Mouse (Mus musculus): ENCODE measurements around the gene 1700013G24Rik. TPM values are rescaled to one million over a fixed set of nuclear protein-coding genes. Genes with fewer than 3 reads are reported as not detected.

The 1700013G24Rik gene
- polyA plus RNA-seq, 1 experiment from 2014 or later, result not detected

DNA sequence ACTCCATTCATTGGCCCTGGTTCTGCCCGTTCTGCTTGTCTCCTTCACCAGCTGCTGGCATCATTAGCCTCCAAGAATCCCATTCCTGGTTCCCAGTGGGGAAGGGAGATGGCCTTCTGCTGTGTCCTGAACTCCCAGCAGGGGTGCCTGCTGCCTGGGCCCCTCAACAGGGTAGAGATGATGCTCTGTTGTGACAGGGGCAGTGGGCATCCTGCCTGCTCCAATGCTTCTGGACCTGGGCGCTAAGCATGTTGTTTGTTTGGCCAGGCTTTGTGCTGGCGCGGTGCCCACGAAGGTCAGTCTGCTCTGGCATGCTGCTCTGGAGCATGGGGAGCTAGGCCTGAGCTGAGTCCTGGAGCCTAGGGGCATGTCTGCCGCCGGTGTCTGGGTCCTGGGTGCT, 31.5 kb downstream of the 1700013G24Rik start:
- H3K27me3 ChIP-seq (replicated peaks; ENCODE audit: insufficient read depth, low read length), result no peaks in the 10 kb centered on the region
- peaks cover 74% of the 10 kb centered on the region for H3K4me1 ChIP-seq (ENCODE audit: insufficient read depth, low read depth, low read length)
- peak; percentile 51 for DNase-seq (ENCODE audit: low spot score)
- ATAC-seq, result 0 out of 2 replicates have a peak, but pooled peaks have one; percentile 5
- 30% methylated on average over 7 of the region's 7 CpGs for WGBS
- H3K4me3 ChIP-seq (ENCODE audit: low read depth, low read length), result no peak overlapping the region
- H3K9me3 ChIP-seq (ENCODE audit: low read length), result no peaks in the 10 kb centered on the region
- H3K27ac ChIP-seq (ENCODE audit: low read length), result peak overlapping the region; percentile 52
- H3K9ac ChIP-seq (replicated peaks; ENCODE audit: low read depth), result no peak overlapping the region
- TF ChIP-seq EP300 (IDR thresholded peaks at IDR 0.05) (no peak), CTCF (IDR thresholded peaks at IDR 0.05) (peak; percentile 3; the same call in 1 of the 2 replicates)
- no peaks in the 10 kb centered on the region for H3K36me3 ChIP-seq (ENCODE audit: insufficient read depth, low read length)
- no peak overlapping the region for H3K4me2 ChIP-seq (replicated peaks; ENCODE audit: low read depth, low read length)

GRCm38 (mm10) chr4:137485258-137485960, 32.3 kb downstream of the 1700013G24Rik start:
- Histone ChIP-seq H3K9me3 (ENCODE audit: low read length) (no peaks in the 10 kb centered on the region), H3K36me3 (ENCODE audit: insufficient read depth, low read length) (no peaks in the 10 kb centered on the region), H3K4me3 (ENCODE audit: low read depth, low read length) (no peak overlapping the region), H3K4me1 (ENCODE audit: insufficient read depth, low read depth, low read length) (peaks cover 73% of the 10 kb centered on the region), H3K4me2 (replicated peaks; ENCODE audit: low read depth, low read length) (no peak overlapping the region), H3K9ac (replicated peaks; ENCODE audit: low read depth) (peak overlapping the region; percentile 3; the same call in 1 of the 2 replicates), H3K27me3 (replicated peaks; ENCODE audit: insufficient read depth, low read length) (no peaks in the 10 kb centered on the region), H3K27ac (ENCODE audit: low read length) (peak overlapping the region; percentile 52; the same call in 1 of the 2 replicates)
- peak; percentile 23 for ATAC-seq
- no peak for TF ChIP-seq EP300 (IDR thresholded peaks at IDR 0.05)
- TF ChIP-seq CTCF (IDR thresholded peaks at IDR 0.05), result no peak
- WGBS, result 40% methylated on average over 14 of the region's 14 CpGs
- peak; percentile 61 for DNase-seq (ENCODE audit: low spot score)

DNA sequence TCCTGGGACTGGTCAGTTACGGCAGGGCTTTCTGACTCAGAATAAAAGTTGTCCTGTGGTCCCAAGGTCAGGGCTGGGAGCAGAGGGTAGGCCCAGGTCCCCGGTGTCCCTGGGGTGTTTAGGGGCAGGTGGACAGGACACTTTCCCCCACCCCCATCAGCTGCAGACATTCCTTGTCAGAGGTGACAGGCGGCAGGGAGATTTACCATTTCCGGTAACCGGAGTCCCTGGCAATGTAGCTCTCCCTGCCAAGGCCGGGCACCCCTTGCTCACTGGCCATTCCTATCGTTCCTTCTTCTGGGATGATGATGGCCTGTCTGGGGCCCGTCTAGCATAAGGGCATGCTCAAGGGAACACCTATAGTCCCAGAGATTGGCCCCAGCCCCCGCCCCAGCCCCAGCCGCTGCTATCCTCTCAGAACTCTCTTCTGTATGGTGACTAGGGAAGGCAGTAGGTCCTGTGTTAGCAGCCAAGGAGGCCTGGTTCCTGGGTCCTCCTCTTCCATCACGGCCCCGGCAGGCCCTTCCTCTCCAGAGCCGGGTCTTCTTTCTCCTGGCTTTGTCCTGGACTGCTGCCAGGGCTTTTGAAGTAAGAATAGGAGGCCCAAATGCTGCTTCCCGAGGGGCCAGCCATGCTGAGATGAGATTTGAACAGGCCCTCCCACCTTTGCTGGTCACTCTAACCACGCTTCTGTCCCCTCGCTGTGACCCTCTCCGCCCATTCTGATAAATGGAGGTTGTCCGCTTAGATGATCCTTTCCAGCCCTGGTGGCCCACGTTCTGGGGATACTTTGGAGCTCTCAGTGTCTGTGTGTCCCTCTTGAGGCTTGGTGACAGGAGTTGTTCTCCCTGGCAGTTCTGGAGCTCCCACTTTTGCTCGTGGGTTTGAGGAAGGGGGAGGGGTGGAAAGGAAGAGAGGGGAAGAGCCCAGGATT, 33.3 kb downstream of the 1700013G24Rik start:
- Histone ChIP-seq H3K4me3 (ENCODE audit: low read depth, low read length) (no peak overlapping the region), H3K4me2 (replicated peaks; ENCODE audit: low read depth, low read length) (peak overlapping the region; percentile 17; the same call in 1 of the 2 replicates), H3K9me3 (ENCODE audit: low read length) (no peaks in the 10 kb centered on the region), H3K9ac (replicated peaks; ENCODE audit: low read depth) (0 out of 2 replicates have a peak overlapping the region, but pooled peaks have one; percentile 3), H3K27ac (ENCODE audit: low read length) (peak overlapping the region; percentile 39; the same call in 1 of the 2 replicates), H3K27me3 (replicated peaks; ENCODE audit: insufficient read depth, low read length) (no peaks in the 10 kb centered on the region), H3K4me1 (ENCODE audit: insufficient read depth, low read depth, low read length) (peaks cover 70% of the 10 kb centered on the region), H3K36me3 (ENCODE audit: insufficient read depth, low read length) (no peaks in the 10 kb centered on the region)
- DNase-seq (ENCODE audit: low spot score) (no peak), ATAC-seq (no peak)
- 27% methylated on average over 19 of the region's 20 CpGs for WGBS
- TF ChIP-seq CTCF (IDR thresholded peaks at IDR 0.05) (no peak), EP300 (IDR thresholded peaks at IDR 0.05) (no peak)

DNA sequence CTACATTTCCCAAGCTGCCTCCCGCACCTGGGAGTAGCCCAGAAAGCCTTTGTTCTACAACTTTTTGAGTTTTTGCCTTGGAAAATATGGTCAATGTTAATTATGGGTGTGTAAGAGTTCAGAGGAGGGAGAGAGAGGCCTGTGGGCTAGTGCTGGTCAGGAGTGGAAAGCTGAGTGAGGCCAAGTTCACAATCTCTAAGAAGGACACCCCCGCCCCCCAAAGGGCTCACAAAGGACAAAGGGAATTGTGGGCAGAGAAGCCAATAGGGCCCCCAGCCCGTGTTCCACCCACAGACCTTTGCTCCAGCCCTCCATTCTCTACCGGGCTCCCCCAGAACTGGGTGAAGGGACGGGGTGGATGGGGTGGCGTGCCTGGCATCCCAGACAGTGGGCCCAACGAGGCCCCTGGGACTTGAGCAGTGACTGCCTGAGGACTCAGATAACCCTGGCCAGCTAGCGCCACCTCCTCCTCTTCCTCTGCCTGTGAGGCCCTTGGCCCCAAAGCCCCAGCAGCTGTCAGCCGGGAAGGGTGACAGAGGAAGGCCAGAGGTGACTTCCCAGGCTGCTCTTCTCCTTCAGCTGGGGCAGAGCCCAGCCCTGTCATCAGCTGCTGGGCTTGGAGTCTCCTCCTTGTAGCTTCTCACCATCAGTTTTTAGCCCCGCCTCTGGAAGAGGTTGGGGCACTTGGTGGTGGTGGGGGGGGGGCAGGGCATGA, 34.4 kb downstream of the 1700013G24Rik start:
- WGBS, result 26% methylated on average over 10 of the region's 10 CpGs
- Histone ChIP-seq H3K36me3 (ENCODE audit: insufficient read depth, low read length) (no peaks in the 10 kb centered on the region), H3K4me3 (ENCODE audit: low read depth, low read length) (no peak overlapping the region), H3K9ac (replicated peaks; ENCODE audit: low read depth) (no peak overlapping the region), H3K4me1 (ENCODE audit: insufficient read depth, low read depth, low read length) (peaks cover 65% of the 10 kb centered on the region), H3K27ac (ENCODE audit: low read length) (0 out of 2 replicates have a peak overlapping the region, but pooled peaks have one; percentile 15), H3K9me3 (ENCODE audit: low read length) (no peaks in the 10 kb centered on the region), H3K4me2 (replicated peaks; ENCODE audit: low read depth, low read length) (0 out of 2 replicates have a peak overlapping the region, but pooled peaks have one; percentile 5), H3K27me3 (replicated peaks; ENCODE audit: insufficient read depth, low read length) (no peaks in the 10 kb centered on the region)
- TF ChIP-seq EP300 (IDR thresholded peaks at IDR 0.05), result no peak
- no peak for TF ChIP-seq CTCF (IDR thresholded peaks at IDR 0.05)
- DNase-seq (ENCODE audit: low spot score) (peak; percentile 76), ATAC-seq (peak; percentile 52)

GRCm38 (mm10) chr4:137488038-137488437, 35.0 kb downstream of the 1700013G24Rik start:
- H3K9ac ChIP-seq (replicated peaks; ENCODE audit: low read depth), result no peak overlapping the region
- TF ChIP-seq EP300 (IDR thresholded peaks at IDR 0.05) (no peak), CTCF (IDR thresholded peaks at IDR 0.05) (no peak)
- 11% methylated on average over 11 of the region's 11 CpGs for WGBS
- H3K4me2 ChIP-seq (replicated peaks; ENCODE audit: low read depth, low read length), result no peak overlapping the region
- no peaks in the 10 kb centered on the region for H3K9me3 ChIP-seq (ENCODE audit: low read length)
- DNase-seq (ENCODE audit: low spot score) (no peak), ATAC-seq (no peak)
- no peaks in the 10 kb centered on the region for H3K36me3 ChIP-seq (ENCODE audit: insufficient read depth, low read length)
- peaks cover 62% of the 10 kb centered on the region for H3K4me1 ChIP-seq (ENCODE audit: insufficient read depth, low read depth, low read length)
- H3K27ac ChIP-seq (ENCODE audit: low read length), result 0 out of 2 replicates have a peak overlapping the region, but pooled peaks have one; percentile 3
- H3K4me3 ChIP-seq (ENCODE audit: low read depth, low read length), result no peak overlapping the region
- H3K27me3 ChIP-seq (replicated peaks; ENCODE audit: insufficient read depth, low read length), result no peaks in the 10 kb centered on the region

Data from lung, postnatal 0 days (tissue).